Mouse (Mus musculus) E14TG2a.4 (cell line): ENCODE measurements around the gene Hspb11.

Experiments used
- CTCF ChIP-seq: conservative IDR thresholded peaks from 2 replicates; pipeline ENCODE4 v1.5.1; 2014; ENCODE audit warnings: low read length
- POU5F1 ChIP-seq: IDR thresholded peaks from 2 replicates; pipeline ENCODE4 v1.6.1; 2014; ENCODE audit warnings: low read length, borderline replicate concordance

- TF ChIP-seq POU5F1 (no peak), CTCF (no peak)
Measured at GRCm38 (mm10) chr4:107313690-107314478, 60.5 kb downstream of the Hspb11 start, which contains the start of gene Yipf1.
